Mouse (Mus musculus) bone marrow, adult 2 months (tissue): Measurements from ENCODE around the gene Nbas.

ENCODE experiments used
- CTCF ChIP-seq: fragments of 200-500 bp; IDR thresholded peaks from 2 replicates; pipeline ENCODE4 v1.5.1; 2011; ENCODE audit warnings: low read length, control low read depth; ENCODE audit not compliant: control insufficient read depth, insufficient read depth
- POLR2A ChIP-seq: fragments of 200-500 bp; IDR thresholded peaks from 2 replicates; pipeline ENCODE4 v1.6.1; 2011; ENCODE audit warnings: low read depth, mild to moderate bottlenecking, control low read depth, low read length, borderline replicate concordance; ENCODE audit not compliant: control insufficient read depth

GRCm38 (mm10) chr12:13342535-13342934 lies 73.6 kb downstream of the Nbas start:
- no peak for TF ChIP-seq CTCF
- TF ChIP-seq POLR2A = no peak
